Mouse (Mus musculus): Measurements from ENCODE around the gene Zbtb45.

GRCm38 (mm10) chr7:12961511-12962141 lies 48.2 kb downstream of the Zbtb45 start:
- TF ChIP-seq POLR2A (IDR thresholded peaks at IDR 0.05; ENCODE audit: low read depth, low read length) (no peak; the same call in 1 of the 2 replicates), CTCF (IDR thresholded peaks at IDR 0.05; ENCODE audit: extremely low read depth, insufficient read length, insufficient replicate concordance, low read depth, low read length) (no peak)

Data from small intestine, adult 2 months (tissue).